Mouse (Mus musculus) lung, embryonic 14.5 days (tissue): Measurements from ENCODE around the gene Zdhhc7. TPM values are rescaled to one million over a fixed set of nuclear protein-coding genes. Genes with fewer than 3 reads are reported as not detected.

Experiments
- ATAC-seq: fragments of 200-750 bp; cut with Nextera tagmentation; 2 replicates; pipeline ENCODE4 v1.8.0; 2017; ENCODE audit warnings: mild to moderate bottlenecking, moderate TSS enrichment, moderate library complexity; ENCODE audit not compliant: insufficient read depth
- DNase-seq: peaks from one replicate; pipeline ENCODE4 v3.0.0-alpha.2; 2015
- H3K27ac ChIP-seq: fragments of 300-500 bp; sonication (generic); 2 replicates; pipeline ENCODE4 v1.5.1; 2014; ENCODE audit warnings: low read depth, mild to moderate bottlenecking, moderate library complexity
- H3K27me3 ChIP-seq: fragments of 300-500 bp; sonication (generic); 2 replicates; pipeline ENCODE4 v1.6.1; 2014; ENCODE audit warnings: low read length, control low read depth; ENCODE audit not compliant: insufficient read depth
- H3K36me3 ChIP-seq: fragments of 300-500 bp; sonication (generic); 2 replicates; pipeline ENCODE4 v1.6.1; 2014; ENCODE audit warnings: control low read depth; ENCODE audit not compliant: insufficient read depth
- H3K4me1 ChIP-seq: fragments of 300-500 bp; sonication (generic); 2 replicates; pipeline ENCODE4 v1.6.1; 2014; ENCODE audit warnings: antibody characterized with exemption, control low read depth; ENCODE audit not compliant: insufficient read depth
- H3K4me2 ChIP-seq: fragments of 300-500 bp; sonication (generic); 2 replicates; pipeline ENCODE4 v1.6.1; 2014; ENCODE audit warnings: mild to moderate bottlenecking
- H3K4me3 ChIP-seq: fragments of 300-500 bp; sonication (generic); 2 replicates; pipeline ENCODE4 v1.5.1; 2014; ENCODE audit warnings: low read depth, low read length
- H3K9ac ChIP-seq: fragments of 300-500 bp; sonication (generic); 2 replicates; pipeline ENCODE4 v1.6.1; 2014
- H3K9me3 ChIP-seq: fragments of 300-500 bp; sonication (generic); 2 replicates; pipeline ENCODE4 v1.6.1; 2016; ENCODE audit warnings: low read depth, low read length, control low read depth
- CTCF ChIP-seq: IDR thresholded peaks from 2 replicates; pipeline ENCODE4 v1.5.1; 2016; ENCODE audit warnings: antibody characterized with exemption, low read depth
- WGBS: fragments of 180-500 bp; shearing (Covaris S2); extraction: QIAGEN DNeasy Blood & Tissue Kit; methylation state at CpG from one replicate; pipeline ENCODE4 v1.1.7; 2014; 5-methylcytosine and 5-hydroxymethylcytosine counted together
- polyA plus RNA-seq: library from polyadenylated mRNA; unstranded; fragments of >200 nt; fragmentation: Nextera tagmentation; extraction: Ambion mirVana; gene quantifications from 2 replicates; pipeline ENCODE4 v1.2.1, GENCODE M21; 2014

The Zdhhc7 gene
- polyA plus RNA-seq, 1 experiment from 2014 or later = 37.5 TPM

- no peak overlapping the region for H3K27ac ChIP-seq
- H3K4me2 ChIP-seq = no peak overlapping the region
- no peaks in the 10 kb centered on the region for H3K36me3 ChIP-seq
- no peaks in the 10 kb centered on the region for H3K27me3 ChIP-seq
- ATAC-seq = no peak; the same call in 1 of the 2 replicates
- no peak for TF ChIP-seq CTCF
- H3K9ac ChIP-seq = no peak overlapping the region
- DNase-seq = no peak
- H3K9me3 ChIP-seq = no peaks in the 10 kb centered on the region
- H3K4me3 ChIP-seq = no peak overlapping the region
- WGBS = 66% methylated on average over 9 of the region's 9 CpGs
- peaks cover 6% of the 10 kb centered on the region; the same call in 1 of the 2 replicates for H3K4me1 ChIP-seq
These were observed 29.0 kb downstream of the Zdhhc7 start for GRCm38 (mm10) chr8:120072259-120072658.

GRCm38 (mm10) chr8:120071684-120072083 lies 29.6 kb downstream of the Zdhhc7 start:
- Histone ChIP-seq H3K27ac (no peak overlapping the region), H3K27me3 (no peaks in the 10 kb centered on the region), H3K9me3 (no peaks in the 10 kb centered on the region), H3K4me3 (no peak overlapping the region), H3K4me2 (no peak overlapping the region), H3K9ac (no peak overlapping the region), H3K36me3 (no peaks in the 10 kb centered on the region), H3K4me1 (peaks cover 6% of the 10 kb centered on the region; the same call in 1 of the 2 replicates)
- ATAC-seq = peak; percentile 69
- DNase-seq = peak; percentile 93
- 25% methylated on average over 4 of the region's 4 CpGs for WGBS
- TF ChIP-seq CTCF = peak; percentile 99

- H3K4me3 ChIP-seq = no peak overlapping the region
- no peak overlapping the region for H3K27ac ChIP-seq
- ATAC-seq (no peak), DNase-seq (peak; percentile 42)
- H3K9me3 ChIP-seq = no peaks in the 10 kb centered on the region
- H3K4me1 ChIP-seq = peaks cover 6% of the 10 kb centered on the region; the same call in 1 of the 2 replicates
- no peak overlapping the region for H3K4me2 ChIP-seq
- no peaks in the 10 kb centered on the region for H3K27me3 ChIP-seq
- WGBS = 41% methylated on average over 19 of the region's 19 CpGs
- no peak for TF ChIP-seq CTCF
- no peaks in the 10 kb centered on the region for H3K36me3 ChIP-seq
- no peak overlapping the region for H3K9ac ChIP-seq
These were observed 33.2 kb downstream of the Zdhhc7 start for GRCm38 (mm10) chr8:120067936-120068668.

GRCm38 (mm10) chr8:120066226-120066625 lies 35.1 kb downstream of the Zdhhc7 start:
- Histone ChIP-seq H3K4me2 (no peak overlapping the region), H3K9me3 (no peaks in the 10 kb centered on the region), H3K9ac (no peak overlapping the region), H3K4me3 (no peak overlapping the region), H3K4me1 (peaks cover 6% of the 10 kb centered on the region; the same call in 1 of the 2 replicates), H3K36me3 (no peaks in the 10 kb centered on the region), H3K27me3 (no peaks in the 10 kb centered on the region), H3K27ac (no peak overlapping the region)
- no peak for ATAC-seq
- TF ChIP-seq CTCF = no peak
- DNase-seq = no peak
- WGBS = 63% methylated on average over 4 of the region's 4 CpGs

GRCm38 (mm10) chr8:120065611-120066010 lies 35.7 kb downstream of the Zdhhc7 start:
- Histone ChIP-seq H3K27me3 (no peaks in the 10 kb centered on the region), H3K9me3 (no peaks in the 10 kb centered on the region), H3K4me2 (no peak overlapping the region), H3K27ac (no peak overlapping the region), H3K36me3 (no peaks in the 10 kb centered on the region), H3K9ac (no peak overlapping the region), H3K4me1 (peaks cover 6% of the 10 kb centered on the region; the same call in 1 of the 2 replicates), H3K4me3 (no peak overlapping the region)
- no peak for ATAC-seq
- 87% methylated on average over 8 of the region's 8 CpGs for WGBS
- no peak for TF ChIP-seq CTCF
- no peak for DNase-seq

DNA sequence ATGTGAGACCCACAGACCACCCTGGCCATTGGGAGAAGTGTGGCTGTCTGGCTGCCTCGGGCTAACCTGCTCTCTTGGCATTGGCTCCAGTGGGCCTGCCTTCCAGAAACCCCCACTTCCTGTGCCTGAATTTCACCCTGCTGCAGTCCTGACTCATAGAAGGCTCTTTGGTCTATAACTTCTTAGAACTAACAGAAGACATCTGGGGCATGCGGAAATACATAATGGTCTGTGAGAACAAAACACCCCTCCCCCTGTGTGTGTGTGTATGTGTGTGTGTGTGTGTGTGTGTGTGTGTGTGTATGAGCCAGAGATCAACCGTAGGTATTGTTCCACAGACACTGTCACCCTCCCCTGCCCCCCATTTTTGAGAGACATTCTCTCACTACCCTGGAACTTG lies 38.0 kb downstream of the Zdhhc7 start:
- peaks cover 6% of the 10 kb centered on the region; the same call in 1 of the 2 replicates for H3K4me1 ChIP-seq
- 54% methylated on average over 3 of the region's 3 CpGs for WGBS
- H3K27ac ChIP-seq = no peak overlapping the region
- H3K9ac ChIP-seq = no peak overlapping the region
- H3K27me3 ChIP-seq = no peaks in the 10 kb centered on the region
- H3K36me3 ChIP-seq = no peaks in the 10 kb centered on the region
- H3K4me2 ChIP-seq = no peak overlapping the region
- no peaks in the 10 kb centered on the region; the same call in 1 of the 2 replicates for H3K9me3 ChIP-seq
- H3K4me3 ChIP-seq = no peak overlapping the region
- no peak for TF ChIP-seq CTCF
- ATAC-seq (no peak), DNase-seq (no peak)

DNA sequence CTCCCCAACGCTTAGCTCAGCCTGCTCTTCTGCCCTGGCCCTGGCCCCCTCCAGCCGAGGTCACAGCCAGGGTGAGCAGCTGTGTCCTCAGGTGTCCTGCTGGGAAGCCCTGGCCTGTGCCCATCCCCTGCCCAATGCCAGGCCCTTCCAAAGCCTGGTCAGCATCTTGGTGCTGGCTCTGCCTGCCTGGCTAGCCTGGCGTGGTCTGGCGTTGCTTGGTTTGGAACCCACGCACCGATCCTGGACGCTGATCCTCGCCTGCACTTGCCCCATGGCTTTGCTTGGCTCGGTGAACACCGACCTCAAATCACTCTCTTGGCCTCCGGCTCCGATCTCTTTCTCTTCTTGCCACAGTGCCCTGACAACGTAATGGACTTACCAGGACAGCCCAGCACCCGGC lies 38.5 kb downstream of the Zdhhc7 start:
- no peak for DNase-seq
- no peak overlapping the region for H3K27ac ChIP-seq
- no peaks in the 10 kb centered on the region for H3K36me3 ChIP-seq
- TF ChIP-seq CTCF = no peak
- H3K9ac ChIP-seq = no peak overlapping the region
- H3K4me3 ChIP-seq = no peak overlapping the region
- no peak for ATAC-seq
- 89% methylated on average over 14 of the region's 14 CpGs for WGBS
- H3K27me3 ChIP-seq = no peaks in the 10 kb centered on the region
- H3K4me1 ChIP-seq = 0 out of 2 replicates have a peak, but pooled peaks cover under 1% of the 10 kb centered on the region
- H3K9me3 ChIP-seq = no peaks in the 10 kb centered on the region; the same call in 1 of the 2 replicates
- H3K4me2 ChIP-seq = no peak overlapping the region
